Mouse (Mus musculus): Measurements from ENCODE around the gene Atxn1.

DNA sequence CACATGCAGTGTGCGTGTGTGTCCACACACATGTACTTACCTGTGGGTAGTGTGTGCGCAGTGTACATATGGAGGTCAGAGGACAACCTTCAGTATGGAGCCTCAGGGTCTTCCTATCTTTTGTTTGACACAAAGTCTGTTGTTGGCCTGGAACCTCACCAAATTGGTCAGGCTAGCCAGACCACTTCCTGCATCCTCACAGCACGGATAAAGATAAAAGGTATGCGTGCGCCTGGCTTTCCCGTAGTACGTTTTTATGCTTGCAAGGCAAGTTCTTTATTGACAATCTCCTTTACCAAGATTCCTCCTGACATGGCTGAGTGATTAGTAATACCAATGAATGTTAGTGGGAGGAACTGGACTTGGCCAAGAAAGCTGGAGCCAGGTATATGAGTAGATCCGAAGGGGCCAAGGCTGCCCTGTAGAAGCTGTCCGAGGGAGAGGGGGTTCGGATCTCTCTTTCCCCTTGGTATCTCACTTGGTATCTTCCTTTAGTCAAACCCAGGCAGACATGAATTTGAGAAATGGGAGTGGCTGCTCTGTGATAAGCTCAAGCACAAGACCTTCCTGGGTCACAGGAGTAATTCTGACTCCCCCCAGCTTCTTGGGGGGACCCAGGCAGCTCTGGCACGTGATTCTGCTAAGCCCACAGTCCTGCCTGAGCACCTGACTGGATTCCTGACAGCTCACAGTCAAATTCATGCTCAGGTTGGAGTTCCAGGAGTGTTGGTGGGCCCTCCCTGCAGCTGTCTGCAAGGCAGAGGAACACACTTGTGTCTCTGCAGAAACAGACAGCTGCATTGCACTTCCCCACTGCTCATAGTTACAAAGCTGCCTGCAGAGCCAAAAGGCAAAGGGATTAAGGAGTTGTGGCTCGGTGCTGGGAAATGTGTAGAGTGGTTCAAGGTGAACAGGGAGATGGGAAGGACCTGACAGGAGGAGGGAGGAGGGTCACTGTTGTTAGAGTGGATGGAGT is 451.5 kb downstream of the Atxn1 start:
- TF ChIP-seq GATA1 (IDR thresholded peaks at IDR 0.05; ENCODE audit: borderline replicate concordance, low read length): no peak
- TF ChIP-seq FLI1 (IDR thresholded peaks at IDR 0.05; ENCODE audit: low read length): no peak
